Mouse (Mus musculus) brain, adult 2 months (tissue): ENCODE results near the gene Dennd4c.
"Not testable (repeated sequence)": the region's sequence is repeated elsewhere in the genome, so short reads cannot be mapped to it uniquely, and the experiment has no call there.

Source experiments
- DNase-seq: peaks from one replicate; pipeline ENCODE4 v3.0.0; 2011; ENCODE audit warnings: low read depth, low spot score

Dennd4c gene

GRCm38 (mm10) chr4:86777587-86777986, 29.2 kb downstream of the Dennd4c start:
- DNase-seq, result no peak

DNA sequence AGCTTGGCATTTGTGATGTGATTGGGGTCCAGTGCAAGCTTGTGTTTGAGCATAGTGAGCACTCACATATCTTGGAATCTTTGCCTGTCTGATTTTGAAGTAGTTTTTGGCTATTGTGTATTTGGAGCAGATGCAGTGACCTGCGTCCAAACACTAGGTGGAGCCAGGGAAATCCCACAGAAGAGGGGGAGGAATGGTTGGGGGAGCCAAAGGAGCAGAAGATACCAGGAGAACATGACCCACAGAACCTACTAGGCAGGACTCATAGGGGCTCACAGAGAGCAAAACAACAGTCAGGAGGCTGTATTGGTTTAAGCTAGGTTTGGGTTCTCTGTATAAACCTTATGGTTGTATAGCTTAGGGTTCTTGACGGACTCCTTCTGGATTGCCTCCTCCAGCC, 62.2 kb downstream of the Dennd4c start:
- peak; percentile 51 for DNase-seq

GRCm38 (mm10) chr4:86814850-86815249, 66.5 kb downstream of the Dennd4c start:
- no peak for DNase-seq

DNA sequence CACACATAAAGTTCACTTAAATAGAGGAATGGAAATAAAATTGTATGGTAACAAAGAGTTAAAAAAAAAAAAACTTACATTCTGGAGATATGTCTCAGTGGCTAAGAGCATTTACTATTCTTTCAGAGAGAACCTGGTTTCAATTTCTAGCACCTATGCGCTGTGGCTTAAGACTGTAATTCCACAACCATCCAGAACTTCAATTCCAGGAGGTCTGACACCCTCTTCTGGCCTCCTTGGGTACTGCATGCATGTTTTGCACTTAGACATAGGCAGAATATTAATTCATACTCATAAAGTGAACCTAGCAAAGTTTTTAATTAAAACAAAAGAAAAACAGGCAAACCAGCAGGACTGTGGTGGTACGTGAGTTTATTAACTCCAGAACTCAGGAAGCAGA, 74.8 kb downstream of the Dennd4c start:
- DNase-seq, result peak; percentile 71

- peak; percentile 14 for DNase-seq
Measured at GRCm38 (mm10) chr4:86825143-86825542, 76.8 kb downstream of the Dennd4c start.

- no peak for DNase-seq
Measured at GRCm38 (mm10) chr4:86831896-86832295, 83.5 kb downstream of the Dennd4c start.

DNA sequence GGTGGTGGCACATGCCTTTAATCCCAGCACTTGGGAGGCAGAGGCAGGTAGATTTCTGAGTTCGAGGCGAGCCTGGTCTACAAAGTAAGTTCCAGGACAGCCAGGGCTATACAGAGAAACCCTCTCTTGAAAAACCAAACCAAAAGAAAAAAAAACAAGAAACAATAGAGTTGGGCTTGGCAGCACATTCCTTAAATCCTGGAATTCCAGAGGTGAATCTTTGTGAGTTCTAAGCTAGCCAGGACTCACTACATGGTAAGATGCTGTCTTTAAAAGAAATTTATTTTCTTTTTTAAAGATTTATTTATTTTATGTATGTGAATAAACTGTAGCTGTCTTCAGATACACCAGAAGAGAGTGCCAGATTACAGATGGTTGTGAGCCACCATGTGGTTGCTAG, 92.8 kb downstream of the Dennd4c start:
- DNase-seq, result not testable (repeated sequence)

- DNase-seq, result peak; percentile 35
Measured at GRCm38 (mm10) chr4:86845384-86845783, 97.0 kb downstream of the Dennd4c start.

- no peak for DNase-seq
Measured at GRCm38 (mm10) chr4:86847246-86847645, 98.9 kb downstream of the Dennd4c start.

DNA sequence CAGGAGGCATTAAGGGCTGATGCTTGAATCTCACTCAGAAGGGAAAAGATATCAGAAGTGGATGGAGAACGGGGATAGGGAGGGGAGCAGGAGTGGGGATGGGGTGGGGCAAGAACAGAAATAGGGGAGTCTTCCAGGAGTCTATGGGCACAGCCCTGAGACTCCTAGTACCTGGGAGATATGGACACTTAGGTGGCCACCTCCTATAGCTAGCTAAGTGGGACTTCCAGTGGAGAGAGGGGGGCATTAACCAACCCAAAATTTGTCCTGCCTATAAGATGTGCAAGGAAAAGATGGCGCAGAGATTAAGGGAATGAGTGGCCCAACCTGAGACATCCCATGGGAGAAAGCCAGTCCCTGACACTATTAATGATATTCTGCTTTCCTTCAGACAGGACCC, 103.0 kb downstream of the Dennd4c start:
- DNase-seq, result no peak

GRCm38 (mm10) chr4:86852018-86852417, 103.7 kb downstream of the Dennd4c start:
- DNase-seq, result no peak

DNA sequence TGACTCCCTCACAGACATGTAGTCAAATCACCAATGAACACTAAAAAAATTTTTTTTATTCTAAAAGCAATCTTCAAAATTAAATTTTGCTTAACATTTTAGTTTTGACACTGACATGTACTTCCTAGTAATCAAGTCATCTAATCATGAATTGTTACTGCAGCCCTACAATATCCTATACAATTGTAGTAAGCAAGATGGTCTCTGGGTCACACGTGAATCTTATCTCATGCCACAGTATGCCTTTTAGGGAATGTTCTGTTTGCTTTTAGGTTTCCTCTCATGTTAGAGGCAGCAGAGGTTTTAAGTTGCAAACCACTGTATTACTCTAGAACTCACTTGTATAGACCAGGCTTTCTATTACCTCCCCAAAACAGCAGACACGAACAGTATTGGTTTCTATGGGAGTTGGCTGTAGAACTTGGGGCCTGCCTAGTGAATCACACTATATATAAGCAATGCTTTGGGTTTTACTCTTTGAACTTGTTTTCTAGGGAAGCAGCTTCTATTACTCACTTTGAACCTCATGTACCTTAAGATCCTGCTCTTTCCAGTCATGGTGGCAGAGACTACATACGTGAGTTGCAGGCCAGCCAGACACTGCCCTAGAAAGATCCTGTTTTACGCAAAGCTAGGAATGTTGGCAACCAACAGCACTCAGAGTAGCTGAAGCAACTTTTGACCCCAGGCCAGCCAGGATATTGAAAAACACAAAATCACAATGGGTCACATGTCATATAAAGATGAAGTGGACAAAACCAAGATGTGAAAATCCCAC, 104.6 kb downstream of the Dennd4c start:
- no peak for DNase-seq

DNA sequence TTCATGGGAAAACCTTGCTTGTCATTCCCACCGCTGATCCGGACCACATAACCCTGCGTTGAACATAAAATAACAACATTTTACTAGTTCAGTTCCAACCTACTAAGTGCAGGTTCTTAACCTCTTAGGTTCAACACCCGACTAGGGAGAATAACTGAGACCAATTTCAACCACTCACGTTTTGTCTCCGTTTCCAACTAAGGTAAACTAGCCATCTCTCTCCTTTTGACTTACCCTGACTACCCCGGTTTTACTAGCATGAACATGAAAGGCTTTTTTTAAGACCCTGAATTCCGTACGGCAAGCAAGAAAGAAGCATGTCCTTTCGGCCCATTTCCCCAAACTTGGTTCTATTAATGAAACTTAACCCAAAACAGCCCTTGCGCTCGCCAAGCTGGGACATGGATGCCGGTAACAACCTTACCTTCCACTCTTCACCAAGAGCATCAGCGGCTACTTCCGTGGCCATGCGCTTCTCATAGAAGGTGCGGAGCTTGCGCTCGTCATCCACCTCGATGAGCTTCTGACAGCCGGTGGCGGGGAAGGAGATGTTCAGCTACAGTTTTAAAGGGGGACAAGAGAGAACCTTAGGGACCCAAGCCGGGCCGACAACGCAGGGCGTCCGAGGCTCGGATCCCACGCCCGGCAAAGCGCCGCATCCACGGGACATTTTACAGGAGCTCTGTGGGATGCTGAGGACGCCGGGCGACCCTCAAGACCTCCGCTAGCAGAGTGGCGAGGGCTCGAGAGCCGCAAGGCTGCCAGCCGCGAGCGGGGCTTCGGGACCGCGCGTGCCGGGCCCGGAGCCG, 108.2 kb downstream of the Dennd4c start:
- no peak for DNase-seq

GRCm38 (mm10) chr4:86857113-86858069, 109.0 kb downstream of the Dennd4c start, which contains the start of gene Rps6:
TSS of gene Rps6 (minus strand) at chr4:86857412.
- DNase-seq, result peak; percentile 99

DNA sequence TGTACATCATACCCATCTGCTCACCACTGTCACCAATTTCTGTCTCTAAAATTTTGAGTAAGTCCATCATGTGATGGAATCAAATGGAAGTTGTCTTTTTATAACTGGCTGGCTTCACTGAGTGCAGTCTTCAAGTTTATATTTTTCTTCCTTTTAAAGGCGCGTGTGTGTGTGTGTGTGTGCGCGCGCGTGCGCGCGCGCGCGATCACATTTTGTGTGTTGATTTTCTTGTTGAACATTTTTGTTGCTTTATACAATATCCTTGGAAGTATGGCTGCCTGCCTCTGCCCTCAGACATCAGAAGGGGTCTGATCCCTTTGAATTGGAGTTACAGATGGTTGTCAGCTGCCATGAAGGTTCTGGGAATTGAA, 109.7 kb downstream of the Dennd4c start:
- DNase-seq, result peak; percentile 28

- no peak for DNase-seq
Measured at GRCm38 (mm10) chr4:86864087-86864486, 115.7 kb downstream of the Dennd4c start.

- no peak for DNase-seq
Measured at GRCm38 (mm10) chr4:86871988-86872387, 123.6 kb downstream of the Dennd4c start.

- peak; percentile 35 for DNase-seq
Measured at GRCm38 (mm10) chr4:86873072-86873471, 124.7 kb downstream of the Dennd4c start.

DNA sequence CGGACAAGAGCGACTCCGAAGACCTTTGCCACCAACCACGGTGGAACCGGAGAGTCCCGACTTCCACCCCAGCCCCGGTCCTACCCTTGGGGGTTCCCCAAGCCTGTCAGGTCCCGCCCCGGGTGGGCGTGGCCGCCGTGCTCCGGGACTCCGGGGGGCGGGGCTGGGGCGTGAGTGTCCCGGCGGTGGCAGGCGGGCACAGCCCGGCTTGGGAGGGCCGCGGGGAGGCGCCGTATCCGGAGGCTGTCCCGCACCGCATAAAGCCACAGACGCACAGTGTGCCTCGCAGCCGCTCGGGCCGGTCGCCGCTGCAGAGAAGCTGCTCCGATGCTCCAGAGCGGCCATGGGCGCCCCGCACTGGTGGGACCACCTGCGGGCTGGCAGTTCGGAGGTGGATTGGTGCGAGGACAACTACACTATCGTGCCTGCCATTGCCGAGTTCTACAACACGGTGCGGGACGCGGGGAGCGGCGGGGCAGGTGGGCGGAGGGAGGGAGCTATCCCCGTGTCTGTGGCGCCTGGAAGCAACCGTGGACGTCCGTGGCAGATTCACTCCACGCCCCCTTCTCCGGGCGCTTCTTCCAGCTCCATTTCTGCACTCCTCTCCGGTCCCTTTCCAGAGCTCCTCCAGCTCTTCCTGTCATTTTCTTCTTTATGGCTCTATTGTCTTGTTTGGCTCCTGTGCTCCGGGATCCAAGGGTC, 125.9 kb downstream of the Dennd4c start, which contains the start of gene Acer2:
Acer2 (plus strand) TSS at position 251 of the 702 bp plus-strand sequence.
- peak; percentile 80 for DNase-seq

DNA sequence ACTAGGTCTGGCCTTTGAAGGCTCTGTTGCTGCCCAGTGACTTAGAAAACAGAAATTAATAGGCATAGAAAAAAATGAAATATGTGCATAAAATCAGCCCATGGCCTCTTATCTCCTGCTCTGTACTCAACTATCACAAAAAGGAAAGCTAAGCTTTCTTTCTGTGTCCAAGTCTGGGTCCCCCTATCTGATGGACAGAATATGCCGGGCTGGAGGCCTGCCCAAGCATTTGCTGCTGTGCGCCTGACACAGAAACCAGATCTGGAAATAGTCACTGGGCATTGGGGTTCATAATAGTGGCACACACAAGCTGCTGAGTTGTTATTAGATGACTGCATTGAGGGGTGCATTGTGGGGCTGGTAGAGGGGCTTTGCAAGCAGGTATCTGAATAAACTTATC, 131.1 kb downstream of the Dennd4c start:
- DNase-seq, result no peak

- DNase-seq, result no peak
Measured at GRCm38 (mm10) chr4:86881178-86881577, 132.8 kb downstream of the Dennd4c start.
